Mouse (Mus musculus) gastrocnemius, postnatal 4 days (tissue): ENCODE measurements around the gene Smg8. TPM values are rescaled to one million over a fixed set of nuclear protein-coding genes. Genes with fewer than 3 reads are reported as not detected.
"Not testable (repeated sequence)": the region's sequence is repeated elsewhere in the genome, so short reads cannot be mapped to it uniquely, and the experiment has no call there.

Experiments used
- DNase-seq, 2 experiments: peaks; one replicate each; pipeline ENCODE4 v3.0.0; 2021 to 2022; ENCODE audit warnings: low spot score in 2 of 2, mixed read lengths in 2 of 2
- microRNA-seq: library from miRNA; unstranded; fragments of <30 nt; microRNA quantifications from one replicate; pipeline ENCODE4 v1.2.0, GENCODE M21; 2021
- total RNA-seq, 2 experiments: library from RNA; stranded (reverse); gene quantifications; 2 replicates each; pipeline ENCODE4 v1.2.3; 2021

Smg8 gene
- total RNA-seq, 2 experiments from 2014 or later: 13.2 to 14.7 TPM

DNA sequence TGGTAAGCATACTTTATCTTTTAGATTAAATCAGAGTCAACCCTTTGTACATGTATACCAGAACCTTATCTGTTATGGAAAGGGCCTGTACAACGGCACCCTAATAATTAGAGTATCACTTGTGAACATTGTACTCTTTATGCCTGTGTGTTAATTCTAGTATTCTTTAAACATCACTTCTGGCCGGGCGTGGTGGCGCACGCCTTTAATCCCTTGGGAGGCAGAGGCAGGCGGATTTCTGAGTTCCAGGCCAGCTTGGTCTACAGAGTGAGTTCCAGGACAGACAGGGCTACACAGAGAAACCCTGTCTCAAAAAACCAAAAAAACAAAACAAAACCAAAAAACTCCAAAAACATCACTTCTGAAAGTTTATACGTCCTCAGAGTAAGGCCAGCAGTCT, 37.7 kb downstream of the Smg8 start:
- DNase-seq: not testable (repeated sequence)

- no peak for DNase-seq
Measured at GRCm38 (mm10) chr11:87046968-87047367, 39.6 kb downstream of the Smg8 start.

- no peak for DNase-seq
Measured at GRCm38 (mm10) chr11:87043052-87043451, 43.5 kb downstream of the Smg8 start.

- no peak for DNase-seq
Measured at GRCm38 (mm10) chr11:87039307-87039963, 47.1 kb downstream of the Smg8 start.

GRCm38 (mm10) chr11:87036180-87036579, 50.4 kb downstream of the Smg8 start:
- DNase-seq: no peak

- no peak for DNase-seq
Measured at GRCm38 (mm10) chr11:87028212-87028611, 58.4 kb downstream of the Smg8 start.

Small RNAs within 50 kb of the gene (microRNA-seq; reads per million reads assigned to microRNA genes)
- 191 reads per million, percentile 58 among the genes with 10 or more reads in this experiment for gene Mir301

Other genes starting within 250 kb of the Smg8 start
- 10 to 100 TPM; 12.5 to 13.0 TPM for gene Ypel2, start 93.1 kb downstream of the Smg8 start, total RNA-seq
- 1 to 10 TPM; 3.3 to 3.8 TPM for gene Gdpd1, start 12.7 kb downstream of the Smg8 start, total RNA-seq
- 1 to 10 TPM; 8.1 to 8.3 TPM for gene Prr11, start 21.9 kb upstream of the Smg8 start, total RNA-seq
- gene Ska2, start 22.5 kb upstream of the Smg8 start, total RNA-seq: 10 to 100 TPM; 14.4 to 14.5 TPM
- gene Trim37, start 40.3 kb upstream of the Smg8 start, total RNA-seq: 10 to 100 TPM; 13.7 to 17.3 TPM